Mouse (Mus musculus): ENCODE results near the gene Heatr1.

DNA sequence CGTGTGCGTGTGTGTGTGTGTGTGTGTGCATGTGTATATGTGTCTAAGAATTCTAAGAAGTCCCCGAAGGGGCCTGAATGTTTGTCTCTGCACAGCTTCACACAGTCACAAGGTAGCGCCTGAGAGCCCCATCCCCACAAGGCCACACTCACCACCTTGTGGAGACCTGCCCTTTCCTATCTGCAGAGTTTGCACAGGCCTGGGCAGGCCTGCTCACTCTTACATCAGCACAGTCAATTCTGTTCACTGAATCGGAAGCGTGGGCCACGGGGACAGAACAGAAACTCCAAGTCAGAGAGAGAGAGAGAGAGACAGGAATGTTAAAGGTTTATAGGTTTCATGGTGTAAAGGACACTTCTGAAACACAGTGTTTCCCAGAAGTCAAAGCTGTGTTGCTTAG, 90.8 kb downstream of the Heatr1 start:
- no peak for TF ChIP-seq CTCF (IDR thresholded peaks at IDR 0.05; ENCODE audit: extremely low read depth, insufficient read depth, low read length)
- no peak for TF ChIP-seq POLR2A (IDR thresholded peaks at IDR 0.05; ENCODE audit: extremely low read depth, insufficient read depth, low read length)
